Mouse (Mus musculus): ENCODE data around the gene Scnn1a. TPM values are rescaled to one million over a fixed set of nuclear protein-coding genes. Genes with fewer than 3 reads are reported as not detected.

Gene Scnn1a
- polyA plus RNA-seq, 1 experiment from 2014 or later = 16.9 TPM

GRCm38 (mm10) chr6:125313546-125314230, 6.8 kb upstream of the Scnn1a start, which contains the start of gene Ltbr:
Gene Ltbr, minus strand, starts transcription at chr6:125313885.
- Histone ChIP-seq H3K4me3 (ENCODE audit: low read depth, low read length) (peak within 1 kb of the TSS; percentile 76), H3K27me3 (replicated peaks; ENCODE audit: control insufficient read depth, insufficient read depth, low read length) (no peaks in the 10 kb centered on the region), H3K4me1 (replicated peaks; ENCODE audit: control insufficient read depth, insufficient read depth, low read length) (peaks cover 20% of the 10 kb centered on the region), H3K9ac (ENCODE audit: low read depth, low read length) (peak within 1 kb of the TSS; percentile 91), H3K9me3 (ENCODE audit: control insufficient read depth) (no peaks in the 10 kb centered on the region), H3K27ac (ENCODE audit: low read depth, low read length) (peak within 1 kb of the TSS; percentile 92), H3K36me3 (ENCODE audit: control insufficient read depth, insufficient read depth) (peaks cover 29% of the 10 kb centered on the region), H3K4me2 (replicated peaks; ENCODE audit: low read depth) (peak within 1 kb of the TSS; percentile 91)
- no peak; the same call in 1 of the 2 replicates for TF ChIP-seq CTCF (IDR thresholded peaks at IDR 0.05; ENCODE audit: low read depth)
- ATAC-seq = peak; percentile 97
- under 1% methylated on average over 44 of the region's 46 CpGs for WGBS

- Histone ChIP-seq H3K4me2 (replicated peaks; ENCODE audit: low read depth) (peak overlapping the region; percentile 91), H3K9ac (ENCODE audit: low read depth, low read length) (peak overlapping the region; percentile 91), H3K27ac (ENCODE audit: low read depth, low read length) (peak overlapping the region; percentile 92), H3K27me3 (replicated peaks; ENCODE audit: control insufficient read depth, insufficient read depth, low read length) (no peaks in the 10 kb centered on the region), H3K4me1 (replicated peaks; ENCODE audit: control insufficient read depth, insufficient read depth, low read length) (peaks cover 20% of the 10 kb centered on the region), H3K9me3 (ENCODE audit: control insufficient read depth) (no peaks in the 10 kb centered on the region), H3K4me3 (ENCODE audit: low read depth, low read length) (peak overlapping the region; percentile 76), H3K36me3 (ENCODE audit: control insufficient read depth, insufficient read depth) (peaks cover 27% of the 10 kb centered on the region)
- ATAC-seq = peak; percentile 31
- WGBS = 54% methylated on average over 7 of the region's 7 CpGs
- TF ChIP-seq CTCF (IDR thresholded peaks at IDR 0.05; ENCODE audit: low read depth) = no peak
Measured at GRCm38 (mm10) chr6:125314231-125314563, 6.3 kb upstream of the Scnn1a start.

GRCm38 (mm10) chr6:125314746-125315145, 5.7 kb upstream of the Scnn1a start:
- H3K4me3 ChIP-seq (ENCODE audit: low read depth, low read length) = no peak overlapping the region
- peak overlapping the region; percentile 91 for H3K4me2 ChIP-seq (replicated peaks; ENCODE audit: low read depth)
- H3K27me3 ChIP-seq (replicated peaks; ENCODE audit: control insufficient read depth, insufficient read depth, low read length) = no peaks in the 10 kb centered on the region
- peaks cover 22% of the 10 kb centered on the region for H3K36me3 ChIP-seq (ENCODE audit: control insufficient read depth, insufficient read depth)
- WGBS = 77% methylated on average over 6 of the region's 6 CpGs
- H3K9ac ChIP-seq (ENCODE audit: low read depth, low read length) = no peak overlapping the region
- no peaks in the 10 kb centered on the region for H3K9me3 ChIP-seq (ENCODE audit: control insufficient read depth)
- H3K27ac ChIP-seq (ENCODE audit: low read depth, low read length) = no peak overlapping the region
- no peak for TF ChIP-seq CTCF (IDR thresholded peaks at IDR 0.05; ENCODE audit: low read depth)
- ATAC-seq = no peak
- peaks cover 20% of the 10 kb centered on the region for H3K4me1 ChIP-seq (replicated peaks; ENCODE audit: control insufficient read depth, insufficient read depth, low read length)

GRCm38 (mm10) chr6:125317077-125317476, 3.4 kb upstream of the Scnn1a start:
- no peak overlapping the region for H3K9ac ChIP-seq (ENCODE audit: low read depth, low read length)
- H3K27me3 ChIP-seq (replicated peaks; ENCODE audit: control insufficient read depth, insufficient read depth, low read length) = no peaks in the 10 kb centered on the region
- H3K36me3 ChIP-seq (ENCODE audit: control insufficient read depth, insufficient read depth) = peaks cover 1% of the 10 kb centered on the region
- H3K9me3 ChIP-seq (ENCODE audit: control insufficient read depth) = no peaks in the 10 kb centered on the region
- H3K4me3 ChIP-seq (ENCODE audit: low read depth, low read length) = no peak overlapping the region
- no peak for TF ChIP-seq CTCF (IDR thresholded peaks at IDR 0.05; ENCODE audit: low read depth)
- H3K27ac ChIP-seq (ENCODE audit: low read depth, low read length) = no peak overlapping the region
- peaks cover 15% of the 10 kb centered on the region for H3K4me1 ChIP-seq (replicated peaks; ENCODE audit: control insufficient read depth, insufficient read depth, low read length)
- 45% methylated on average over 7 of the region's 7 CpGs for WGBS
- H3K4me2 ChIP-seq (replicated peaks; ENCODE audit: low read depth) = no peak overlapping the region
- no peak for ATAC-seq

- no peak for ATAC-seq
- H3K27me3 ChIP-seq (replicated peaks; ENCODE audit: control insufficient read depth, insufficient read depth, low read length) = no peaks in the 10 kb centered on the region; the same call in 1 of the 2 replicates
- no peak overlapping the region for H3K27ac ChIP-seq (ENCODE audit: low read depth, low read length)
- no peak overlapping the region for H3K9ac ChIP-seq (ENCODE audit: low read depth, low read length)
- no peaks in the 10 kb centered on the region for H3K36me3 ChIP-seq (ENCODE audit: control insufficient read depth, insufficient read depth)
- H3K4me1 ChIP-seq (replicated peaks; ENCODE audit: control insufficient read depth, insufficient read depth, low read length) = peaks cover 4% of the 10 kb centered on the region
- no peak for TF ChIP-seq CTCF (IDR thresholded peaks at IDR 0.05; ENCODE audit: low read depth)
- H3K9me3 ChIP-seq (ENCODE audit: control insufficient read depth) = no peaks in the 10 kb centered on the region
- WGBS = 63% methylated on average over 15 of the region's 15 CpGs
- H3K4me2 ChIP-seq (replicated peaks; ENCODE audit: low read depth) = no peak overlapping the region
- no peak overlapping the region for H3K4me3 ChIP-seq (ENCODE audit: low read depth, low read length)
Measured at GRCm38 (mm10) chr6:125318981-125319918, 1.2 kb upstream of the Scnn1a start.

- H3K27ac ChIP-seq (ENCODE audit: low read depth, low read length) = no peak overlapping the region
- peak; percentile 32; the same call in 1 of the 2 replicates for TF ChIP-seq CTCF (IDR thresholded peaks at IDR 0.05; ENCODE audit: low read depth)
- no peak overlapping the region for H3K9ac ChIP-seq (ENCODE audit: low read depth, low read length)
- H3K4me3 ChIP-seq (ENCODE audit: low read depth, low read length) = no peak overlapping the region
- H3K9me3 ChIP-seq (ENCODE audit: control insufficient read depth) = no peaks in the 10 kb centered on the region
- no peaks in the 10 kb centered on the region for H3K4me1 ChIP-seq (replicated peaks; ENCODE audit: control insufficient read depth, insufficient read depth, low read length)
- no peak for ATAC-seq
- no peak overlapping the region for H3K4me2 ChIP-seq (replicated peaks; ENCODE audit: low read depth)
- H3K36me3 ChIP-seq (ENCODE audit: control insufficient read depth, insufficient read depth) = no peaks in the 10 kb centered on the region
- H3K27me3 ChIP-seq (replicated peaks; ENCODE audit: control insufficient read depth, insufficient read depth, low read length) = no peaks in the 10 kb centered on the region; the same call in 1 of the 2 replicates
Measured at GRCm38 (mm10) chr6:125319919-125320296, 551 bp upstream of the Scnn1a start.
